Mouse (Mus musculus): ENCODE measurements around the gene Cyp2d26. TPM values are rescaled to one million over a fixed set of nuclear protein-coding genes. Genes with fewer than 3 reads are reported as not detected.

The Cyp2d26 gene
- polyA plus RNA-seq, 1 experiment = not detected

- H3K4me3 ChIP-seq = no peak overlapping the region
- H3K36me3 ChIP-seq (ENCODE audit: control insufficient read depth, insufficient read depth) = no peaks in the 10 kb centered on the region
- H3K4me2 ChIP-seq (ENCODE audit: low read depth) = no peak overlapping the region
- TF ChIP-seq CEBPB (IDR thresholded peaks at IDR 0.05; ENCODE audit: insufficient read depth, poor library complexity, severe bottlenecking) (no peak), POLR2A (IDR thresholded peaks at IDR 0.05; ENCODE audit: insufficient read length, low read depth) (no peak), REST (IDR thresholded peaks at IDR 0.05; ENCODE audit: insufficient read depth, insufficient read length) (no peak), E2F4 (IDR thresholded peaks at IDR 0.05; ENCODE audit: insufficient read depth) (no peak), TCF3 (IDR thresholded peaks at IDR 0.05; ENCODE audit: insufficient read length, low read depth) (no peak), POLR2AphosphoS2 (IDR thresholded peaks at IDR 0.05; ENCODE audit: insufficient read length, low read depth) (no peak), MAX (IDR thresholded peaks at IDR 0.05; ENCODE audit: low read depth) (no peak), TCF12 (IDR thresholded peaks at IDR 0.05; ENCODE audit: insufficient read depth, poor library complexity, severe bottlenecking) (no peak), USF1 (IDR thresholded peaks at IDR 0.05; ENCODE audit: low read depth) (no peak), SRF (IDR thresholded peaks at IDR 0.05; ENCODE audit: control insufficient read depth, insufficient read length, low read depth) (no peak), MYOD1 (IDR thresholded peaks at IDR 0.05; ENCODE audit: control insufficient read depth in 1 of 3, insufficient read length in 2 of 3, low read depth in 2 of 3) (no peak), MYOG (IDR thresholded peaks at IDR 0.05; ENCODE audit: control insufficient read depth in 1 of 3, insufficient read depth in 1 of 3, insufficient read length in 2 of 3, low read depth in 2 of 3) (no peak)
- H3ac ChIP-seq (ENCODE audit: control insufficient read depth, insufficient read length) = no peak overlapping the region
- no peaks in the 10 kb centered on the region for H3K27me3 ChIP-seq (ENCODE audit: control insufficient read depth, insufficient read depth, insufficient read length)
- no peaks in the 10 kb centered on the region for H3K79me2 ChIP-seq (ENCODE audit: control insufficient read depth, insufficient read depth)
These were observed 28.2 kb downstream of the Cyp2d26 start for GRCm38 (mm10) chr15:82765943-82766342.

GRCm38 (mm10) chr15:82764881-82765280 lies 29.2 kb downstream of the Cyp2d26 start:
- H3K4me3 ChIP-seq = no peak overlapping the region
- H3ac ChIP-seq (ENCODE audit: control insufficient read depth, insufficient read length) = no peak overlapping the region
- TF ChIP-seq SRF (IDR thresholded peaks at IDR 0.05; ENCODE audit: control insufficient read depth, insufficient read length, low read depth) (no peak), TCF3 (IDR thresholded peaks at IDR 0.05; ENCODE audit: insufficient read length, low read depth) (no peak), POLR2A (IDR thresholded peaks at IDR 0.05; ENCODE audit: insufficient read length, low read depth) (no peak), POLR2AphosphoS2 (IDR thresholded peaks at IDR 0.05; ENCODE audit: insufficient read length, low read depth) (no peak), REST (IDR thresholded peaks at IDR 0.05; ENCODE audit: insufficient read depth, insufficient read length) (no peak), TCF12 (IDR thresholded peaks at IDR 0.05; ENCODE audit: insufficient read depth, poor library complexity, severe bottlenecking) (no peak), USF1 (IDR thresholded peaks at IDR 0.05; ENCODE audit: low read depth) (no peak), MYOD1 (IDR thresholded peaks at IDR 0.05; ENCODE audit: control insufficient read depth in 1 of 3, insufficient read length in 2 of 3, low read depth in 2 of 3) (no peak), E2F4 (IDR thresholded peaks at IDR 0.05; ENCODE audit: insufficient read depth) (no peak), MAX (IDR thresholded peaks at IDR 0.05; ENCODE audit: low read depth) (no peak), MYOG (IDR thresholded peaks at IDR 0.05; ENCODE audit: control insufficient read depth in 1 of 3, insufficient read depth in 1 of 3, insufficient read length in 2 of 3, low read depth in 2 of 3) (no peak)
- no peak overlapping the region for H3K4me2 ChIP-seq (ENCODE audit: low read depth)
- no peaks in the 10 kb centered on the region for H3K36me3 ChIP-seq (ENCODE audit: control insufficient read depth, insufficient read depth)
- no peaks in the 10 kb centered on the region for H3K79me2 ChIP-seq (ENCODE audit: control insufficient read depth, insufficient read depth)
- H3K27me3 ChIP-seq (ENCODE audit: control insufficient read depth, insufficient read depth, insufficient read length) = no peaks in the 10 kb centered on the region

GRCm38 (mm10) chr15:82763631-82764420 lies 30.3 kb downstream of the Cyp2d26 start, which contains the start of gene Cyp2d40:
Gene Cyp2d40, minus strand, starts transcription at chr15:82764183.
- no peaks in the 10 kb centered on the region for H3K36me3 ChIP-seq (ENCODE audit: control insufficient read depth, insufficient read depth)
- TF ChIP-seq MAX (IDR thresholded peaks at IDR 0.05; ENCODE audit: low read depth) (no peak), MYOG (IDR thresholded peaks at IDR 0.05; ENCODE audit: control insufficient read depth in 1 of 3, insufficient read depth in 1 of 3, insufficient read length in 2 of 3, low read depth in 2 of 3) (no peak), MYOD1 (IDR thresholded peaks at IDR 0.05; ENCODE audit: control insufficient read depth in 1 of 3, insufficient read length in 2 of 3, low read depth in 2 of 3) (no peak)
- H3K4me3 ChIP-seq = no peak within 1 kb of the TSS
- no peaks in the 10 kb centered on the region for H3K79me2 ChIP-seq (ENCODE audit: control insufficient read depth, insufficient read depth)
- no peak within 1 kb of the TSS for H3K4me2 ChIP-seq (ENCODE audit: low read depth)
- no peaks in the 10 kb centered on the region for H3K27me3 ChIP-seq (ENCODE audit: control insufficient read depth, insufficient read depth, insufficient read length)
- no peak within 1 kb of the TSS for H3ac ChIP-seq (ENCODE audit: control insufficient read depth, insufficient read length)

- TF ChIP-seq POLR2AphosphoS2 (IDR thresholded peaks at IDR 0.05; ENCODE audit: insufficient read length, low read depth) (no peak), MYOD1 (IDR thresholded peaks at IDR 0.05; ENCODE audit: control insufficient read depth in 1 of 3, insufficient read length in 2 of 3, low read depth in 2 of 3) (no peak), MAX (IDR thresholded peaks at IDR 0.05; ENCODE audit: low read depth) (no peak), POLR2A (IDR thresholded peaks at IDR 0.05; ENCODE audit: insufficient read length, low read depth) (no peak), SRF (IDR thresholded peaks at IDR 0.05; ENCODE audit: control insufficient read depth, insufficient read length, low read depth) (no peak), MYOG (IDR thresholded peaks at IDR 0.05; ENCODE audit: control insufficient read depth in 1 of 3, insufficient read depth in 1 of 3, insufficient read length in 2 of 3, low read depth in 2 of 3) (no peak), USF1 (IDR thresholded peaks at IDR 0.05; ENCODE audit: low read depth) (no peak), CEBPB (IDR thresholded peaks at IDR 0.05; ENCODE audit: insufficient read depth, poor library complexity, severe bottlenecking) (no peak)
- H3K4me3 ChIP-seq = no peak overlapping the region
- no peaks in the 10 kb centered on the region for H3K79me2 ChIP-seq (ENCODE audit: control insufficient read depth, insufficient read depth)
- H3K36me3 ChIP-seq (ENCODE audit: control insufficient read depth, insufficient read depth) = no peaks in the 10 kb centered on the region
- H3ac ChIP-seq (ENCODE audit: control insufficient read depth, insufficient read length) = no peak overlapping the region
- no peak overlapping the region for H3K4me2 ChIP-seq (ENCODE audit: low read depth)
- H3K27me3 ChIP-seq (ENCODE audit: control insufficient read depth, insufficient read depth, insufficient read length) = no peaks in the 10 kb centered on the region
These were observed 46.0 kb downstream of the Cyp2d26 start for GRCm38 (mm10) chr15:82748141-82748540.

- Histone ChIP-seq H3ac (ENCODE audit: control insufficient read depth, insufficient read length) (no peak overlapping the region), H3K36me3 (ENCODE audit: control insufficient read depth, insufficient read depth) (no peaks in the 10 kb centered on the region), H3K4me2 (ENCODE audit: low read depth) (no peak overlapping the region), H3K79me2 (ENCODE audit: control insufficient read depth, insufficient read depth) (no peaks in the 10 kb centered on the region), H3K4me3 (no peak overlapping the region), H3K27me3 (ENCODE audit: control insufficient read depth, insufficient read depth, insufficient read length) (no peaks in the 10 kb centered on the region)
- TF ChIP-seq MYOD1 (IDR thresholded peaks at IDR 0.05; ENCODE audit: control insufficient read depth in 1 of 3, insufficient read length in 2 of 3, low read depth in 2 of 3) (no peak), MYOG (IDR thresholded peaks at IDR 0.05; ENCODE audit: control insufficient read depth in 1 of 3, insufficient read depth in 1 of 3, insufficient read length in 2 of 3, low read depth in 2 of 3) (no peak), POLR2AphosphoS2 (IDR thresholded peaks at IDR 0.05; ENCODE audit: insufficient read length, low read depth) (no peak), E2F4 (IDR thresholded peaks at IDR 0.05; ENCODE audit: insufficient read depth) (no peak), POLR2A (IDR thresholded peaks at IDR 0.05; ENCODE audit: insufficient read length, low read depth) (no peak), REST (IDR thresholded peaks at IDR 0.05; ENCODE audit: insufficient read depth, insufficient read length) (no peak), SRF (IDR thresholded peaks at IDR 0.05; ENCODE audit: control insufficient read depth, insufficient read length, low read depth) (no peak), USF1 (IDR thresholded peaks at IDR 0.05; ENCODE audit: low read depth) (no peak), TCF3 (IDR thresholded peaks at IDR 0.05; ENCODE audit: insufficient read length, low read depth) (no peak), MAX (IDR thresholded peaks at IDR 0.05; ENCODE audit: low read depth) (no peak), TCF12 (IDR thresholded peaks at IDR 0.05; ENCODE audit: insufficient read depth, poor library complexity, severe bottlenecking) (no peak), CEBPB (IDR thresholded peaks at IDR 0.05; ENCODE audit: insufficient read depth, poor library complexity, severe bottlenecking) (no peak)
These were observed 46.6 kb downstream of the Cyp2d26 start for GRCm38 (mm10) chr15:82747516-82747915.
